Mouse (Mus musculus) limb, embryonic 13.5 days (tissue): Measurements from ENCODE around the gene Sh3bp1. TPM values are rescaled to one million over a fixed set of nuclear protein-coding genes. Genes with fewer than 3 reads are reported as not detected.

Experiments used
- ATAC-seq: fragments of 200-750 bp; cut with Nextera tagmentation; 2 replicates; pipeline ENCODE4 v1.8.0; 2017; ENCODE audit warnings: low read depth, moderate number of reproducible peaks, moderate TSS enrichment; ENCODE audit not compliant: low FRiP score
- H3K27ac ChIP-seq: fragments of 300-500 bp; sonication (generic); 2 replicates; pipeline ENCODE4 v1.5.1; 2015; ENCODE audit warnings: inconsistent platforms, mild to moderate bottlenecking, moderate library complexity
- H3K27me3 ChIP-seq: fragments of 300-500 bp; sonication (generic); 2 replicates; pipeline ENCODE4 v1.6.1; 2015; ENCODE audit warnings: mild to moderate bottlenecking, inconsistent platforms
- H3K36me3 ChIP-seq: fragments of 300-500 bp; sonication (generic); 2 replicates; pipeline ENCODE4 v1.6.1; 2015; ENCODE audit warnings: inconsistent platforms, mild to moderate bottlenecking, moderate library complexity
- H3K4me1 ChIP-seq: fragments of 300-500 bp; sonication (generic); 2 replicates; pipeline ENCODE4 v1.6.1; 2015; ENCODE audit warnings: inconsistent platforms
- H3K4me2 ChIP-seq: fragments of 300-500 bp; sonication (generic); replicated peaks from 2 replicates; pipeline ENCODE4 v1.6.1; 2015; ENCODE audit warnings: inconsistent platforms, mild to moderate bottlenecking, moderate library complexity
- H3K4me3 ChIP-seq: fragments of 300-500 bp; sonication (generic); 2 replicates; pipeline ENCODE4 v1.5.1; 2015; ENCODE audit warnings: moderate library complexity, mild to moderate bottlenecking, inconsistent platforms
- H3K9ac ChIP-seq: fragments of 300-500 bp; sonication (generic); 2 replicates; pipeline ENCODE4 v1.6.1; 2015; ENCODE audit warnings: mild to moderate bottlenecking, inconsistent platforms
- H3K9me3 ChIP-seq: fragments of 300-500 bp; sonication (generic); 2 replicates; pipeline ENCODE4 v1.6.1; 2016; ENCODE audit warnings: inconsistent platforms
- WGBS: fragments of 180-500 bp; shearing (Covaris S2); methylation state at CpG from one replicate; pipeline ENCODE4 v1.1.7; 2015; 5-methylcytosine and 5-hydroxymethylcytosine counted together
- polyA plus RNA-seq: library from polyadenylated mRNA; unstranded; fragments of >200 nt; fragmentation: Nextera tagmentation; extraction: Ambion mirVana; gene quantifications from 2 replicates; pipeline ENCODE4 v1.2.1, GENCODE M21; 2015

Sh3bp1 gene
- polyA plus RNA-seq, 1 experiment from 2014 or later = 51.3 TPM

DNA sequence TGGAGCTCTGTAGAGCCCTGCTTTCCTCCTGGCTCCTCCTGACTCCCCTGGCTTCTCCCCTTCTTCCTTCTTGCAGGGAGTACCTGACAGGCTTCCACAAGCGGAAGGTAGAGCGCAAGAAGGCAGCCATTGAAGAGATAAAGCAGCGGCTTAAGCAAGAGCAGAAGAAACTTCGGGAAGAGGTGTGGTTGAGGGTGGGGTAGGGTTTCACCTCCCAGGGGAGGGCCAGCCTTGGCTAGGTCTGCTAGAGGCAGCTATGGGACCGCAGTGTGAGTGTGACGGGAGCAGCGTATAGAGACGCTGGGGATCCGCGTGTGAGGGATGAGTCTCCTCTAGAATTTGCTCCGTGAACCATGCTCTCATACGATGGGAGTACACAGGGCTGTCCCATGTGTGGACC lies 36.8 kb downstream of the Sh3bp1 start:
- peak overlapping the region; percentile 82 for H3K4me2 ChIP-seq
- ATAC-seq = no peak
- no peaks in the 10 kb centered on the region for H3K9me3 ChIP-seq
- H3K27ac ChIP-seq = no peak overlapping the region
- H3K4me3 ChIP-seq = 0 out of 2 replicates have a peak overlapping the region, but pooled peaks have one; percentile 68
- no peaks in the 10 kb centered on the region for H3K27me3 ChIP-seq
- 90% methylated on average over 12 of the region's 12 CpGs for WGBS
- peaks cover 14% of the 10 kb centered on the region for H3K4me1 ChIP-seq
- H3K36me3 ChIP-seq = peaks cover 50% of the 10 kb centered on the region
- peak overlapping the region; percentile 76; the same call in 1 of the 2 replicates for H3K9ac ChIP-seq

DNA sequence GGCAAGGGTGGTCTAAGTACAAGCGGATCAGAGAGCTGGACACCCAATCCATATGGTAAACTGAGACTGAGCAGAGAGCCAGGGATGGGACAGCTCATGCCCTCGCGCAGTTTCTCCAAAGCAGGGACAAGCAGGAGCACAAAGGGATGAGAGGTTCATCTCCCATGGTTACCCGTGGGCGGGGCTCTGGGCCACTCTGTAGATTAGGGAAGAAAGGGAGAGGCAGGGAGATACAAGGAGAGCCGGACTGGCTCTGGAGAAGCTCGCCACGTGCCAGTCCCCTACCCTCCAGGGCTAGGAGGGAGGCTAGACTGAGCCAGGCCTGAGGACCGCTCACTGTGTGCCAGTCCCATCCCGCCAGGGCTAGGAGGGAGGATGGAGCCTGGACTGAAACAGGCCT lies 37.7 kb downstream of the Sh3bp1 start:
- WGBS = 88% methylated on average over 10 of the region's 10 CpGs
- no peak overlapping the region for H3K4me2 ChIP-seq
- ATAC-seq = no peak
- peaks cover 14% of the 10 kb centered on the region for H3K4me1 ChIP-seq
- no peak overlapping the region for H3K9ac ChIP-seq
- H3K27ac ChIP-seq = no peak overlapping the region
- H3K4me3 ChIP-seq = no peak overlapping the region
- H3K36me3 ChIP-seq = peaks cover 57% of the 10 kb centered on the region
- H3K27me3 ChIP-seq = no peaks in the 10 kb centered on the region
- no peaks in the 10 kb centered on the region for H3K9me3 ChIP-seq

DNA sequence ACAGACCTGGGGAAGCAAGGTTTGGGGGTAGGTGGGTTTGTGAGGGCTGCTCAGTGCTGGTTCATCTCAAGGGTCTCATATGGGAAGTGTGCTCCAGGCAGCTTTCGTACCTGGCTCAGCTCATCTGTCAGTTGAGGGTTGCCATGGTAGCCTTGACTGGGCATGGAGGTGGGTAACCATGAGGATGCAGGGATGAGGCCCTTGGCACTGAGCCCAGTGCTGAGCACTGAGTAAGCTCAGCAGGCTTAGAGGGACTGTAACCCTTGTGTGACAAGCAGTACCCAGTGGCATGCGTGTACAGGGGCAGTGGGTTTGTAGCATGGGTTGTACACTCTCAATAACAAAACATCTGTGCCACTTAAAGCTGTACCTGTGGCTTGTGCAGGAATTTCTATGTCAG lies 38.4 kb downstream of the Sh3bp1 start:
- WGBS = 91% methylated on average over 2 of the region's 2 CpGs
- Histone ChIP-seq H3K4me1 (peaks cover 17% of the 10 kb centered on the region), H3K9ac (no peak overlapping the region), H3K9me3 (no peaks in the 10 kb centered on the region), H3K27me3 (no peaks in the 10 kb centered on the region), H3K36me3 (peaks cover 57% of the 10 kb centered on the region), H3K27ac (no peak overlapping the region), H3K4me3 (no peak overlapping the region), H3K4me2 (no peak overlapping the region)
- ATAC-seq = no peak

DNA sequence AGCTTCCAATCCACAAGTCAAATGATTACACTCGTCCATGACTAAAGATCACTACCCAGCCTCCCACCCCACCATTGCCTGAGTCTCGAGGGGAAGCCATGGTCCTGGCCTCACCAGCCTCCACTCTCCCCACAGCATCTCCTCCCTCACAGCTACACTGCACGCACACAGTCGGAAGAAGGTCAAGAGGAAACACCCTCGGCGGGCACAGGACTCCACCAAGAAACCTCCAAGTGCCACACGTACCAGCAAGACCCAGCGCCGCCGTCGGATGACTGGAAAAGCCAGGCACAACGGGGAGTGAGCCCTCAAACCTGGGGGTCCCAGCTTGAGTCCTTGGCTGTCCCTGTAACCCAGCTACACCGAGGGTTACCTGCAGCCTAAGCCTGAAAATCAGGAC lies 40.8 kb downstream of the Sh3bp1 start:
- 93% methylated on average over 13 of the region's 13 CpGs for WGBS
- Histone ChIP-seq H3K9ac (no peak overlapping the region), H3K9me3 (no peaks in the 10 kb centered on the region), H3K4me3 (no peak overlapping the region), H3K27me3 (no peaks in the 10 kb centered on the region), H3K27ac (no peak overlapping the region), H3K36me3 (peaks cover 57% of the 10 kb centered on the region), H3K4me1 (peaks cover 14% of the 10 kb centered on the region), H3K4me2 (no peak overlapping the region)
- no peak for ATAC-seq

DNA sequence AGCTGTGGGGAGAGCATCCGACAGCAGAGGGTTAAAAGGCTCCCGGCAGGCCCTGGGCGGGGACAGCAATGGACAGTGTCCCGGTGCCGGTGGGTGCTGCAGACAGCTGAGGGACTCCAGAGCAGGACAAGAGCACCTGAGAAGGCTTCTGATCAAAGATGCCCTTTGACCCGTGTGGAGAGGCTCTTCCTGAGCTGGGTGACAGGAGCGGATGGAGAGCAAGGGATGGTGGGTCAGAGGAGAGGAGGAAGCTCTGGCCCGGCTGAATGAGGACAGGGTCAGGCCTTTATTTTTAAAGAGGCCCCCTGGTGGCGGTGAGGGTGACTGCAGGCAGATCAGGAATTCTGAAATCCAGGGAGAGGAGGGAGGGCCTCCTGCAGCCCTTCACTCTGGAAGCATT lies 43.1 kb downstream of the Sh3bp1 start:
- no peaks in the 10 kb centered on the region for H3K9me3 ChIP-seq
- H3K4me3 ChIP-seq = peak overlapping the region; percentile 38
- 4% methylated on average over 9 of the region's 9 CpGs for WGBS
- H3K4me1 ChIP-seq = peaks cover 8% of the 10 kb centered on the region
- peaks cover 44% of the 10 kb centered on the region for H3K36me3 ChIP-seq
- peak; percentile 59; the same call in 1 of the 2 replicates for ATAC-seq
- no peaks in the 10 kb centered on the region for H3K27me3 ChIP-seq
- peak overlapping the region; percentile 3; the same call in 1 of the 2 replicates for H3K27ac ChIP-seq
- peak overlapping the region; percentile 62 for H3K9ac ChIP-seq
- peak overlapping the region; percentile 62 for H3K4me2 ChIP-seq

DNA sequence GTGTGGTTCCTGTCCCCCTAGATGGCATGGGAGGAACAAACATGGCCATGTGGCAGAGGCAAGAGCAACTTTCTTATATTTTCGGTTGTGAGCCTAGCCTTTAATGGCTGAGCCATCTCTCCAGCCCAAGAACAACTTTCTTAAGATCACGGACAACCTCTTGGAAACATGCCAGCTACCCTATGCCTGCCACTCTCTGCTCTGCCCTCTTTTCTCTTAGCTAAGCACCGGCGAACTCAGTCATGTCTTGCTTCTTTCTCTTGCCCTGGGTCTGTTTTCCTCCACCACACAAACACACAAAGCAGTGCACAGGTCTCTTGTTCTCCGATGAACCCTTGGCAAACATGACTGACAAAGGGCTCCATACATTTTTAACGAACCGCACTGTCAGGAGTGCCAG lies 46.7 kb downstream of the Sh3bp1 start:
- Histone ChIP-seq H3K36me3 (peaks cover 9% of the 10 kb centered on the region), H3K27me3 (no peaks in the 10 kb centered on the region), H3K4me1 (peaks cover 23% of the 10 kb centered on the region), H3K9ac (no peak overlapping the region), H3K27ac (no peak overlapping the region), H3K9me3 (no peaks in the 10 kb centered on the region), H3K4me3 (no peak overlapping the region), H3K4me2 (no peak overlapping the region)
- WGBS = 82% methylated on average over 7 of the region's 7 CpGs
- no peak for ATAC-seq

DNA sequence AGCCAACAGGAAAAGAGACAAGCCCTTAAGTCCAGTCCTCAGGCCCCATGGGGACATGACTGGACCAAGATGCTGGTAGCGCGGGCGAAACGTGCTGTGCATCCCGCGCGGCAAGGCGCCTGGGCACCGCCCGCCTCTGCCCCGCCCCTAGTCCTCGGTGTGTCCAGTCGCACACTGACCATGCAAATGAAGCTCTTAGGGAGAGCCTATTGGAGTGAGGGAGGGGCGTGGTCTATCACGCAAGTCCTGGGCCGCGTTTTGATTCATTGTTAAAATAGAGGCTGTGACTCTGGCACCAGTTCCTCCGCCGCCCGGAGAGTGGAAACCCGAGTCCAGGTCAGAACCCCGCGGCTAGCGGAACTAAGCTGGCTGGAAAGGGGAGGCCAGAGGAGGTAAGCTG lies 48.1 kb downstream of the Sh3bp1 start, which contains the start of gene Triobp:
TSS of gene Triobp (plus strand) at position 68 of the 400 bp plus-strand sequence.
- H3K4me3 ChIP-seq = peak within 1 kb of the TSS; percentile 55
- no peaks in the 10 kb centered on the region for H3K9me3 ChIP-seq
- peak; percentile 97 for ATAC-seq
- H3K36me3 ChIP-seq = peaks cover 11% of the 10 kb centered on the region
- 0% methylated on average over 24 of the region's 24 CpGs for WGBS
- no peaks in the 10 kb centered on the region for H3K27me3 ChIP-seq
- peak within 1 kb of the TSS; percentile 69 for H3K9ac ChIP-seq
- H3K27ac ChIP-seq = peak within 1 kb of the TSS; percentile 34; the same call in 1 of the 2 replicates
- H3K4me2 ChIP-seq = peak within 1 kb of the TSS; percentile 79
- peaks cover 20% of the 10 kb centered on the region for H3K4me1 ChIP-seq

DNA sequence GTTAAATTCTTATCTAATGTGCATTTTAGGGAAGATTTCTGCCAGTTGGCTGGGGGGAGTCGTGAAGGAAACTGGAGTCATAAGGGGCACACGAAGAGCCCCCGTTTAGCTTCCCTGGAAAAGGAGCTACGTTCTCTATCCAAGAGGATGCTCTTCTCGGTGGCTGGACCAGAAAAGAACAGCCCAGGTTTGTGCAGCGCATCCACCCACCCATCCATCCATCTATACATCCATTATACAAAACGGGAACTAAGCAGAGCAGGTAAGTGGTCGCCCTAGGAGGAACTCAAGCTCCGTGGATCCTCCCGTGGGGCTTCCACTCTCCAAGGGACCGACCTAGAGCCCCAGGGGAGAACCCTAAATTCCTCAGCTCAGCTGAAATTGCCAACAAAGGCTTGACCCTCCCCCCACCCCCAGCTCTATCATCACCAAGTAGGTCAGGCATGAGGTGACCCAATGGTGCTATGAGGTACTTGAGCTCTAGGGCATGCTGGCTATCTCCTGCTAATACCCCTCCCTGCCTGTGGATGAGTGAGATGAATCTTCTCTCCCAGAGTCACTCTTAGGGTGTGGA lies 48.7 kb downstream of the Sh3bp1 start:
- H3K9ac ChIP-seq = peak overlapping the region; percentile 69
- 4% methylated on average over 11 of the region's 11 CpGs for WGBS

DNA sequence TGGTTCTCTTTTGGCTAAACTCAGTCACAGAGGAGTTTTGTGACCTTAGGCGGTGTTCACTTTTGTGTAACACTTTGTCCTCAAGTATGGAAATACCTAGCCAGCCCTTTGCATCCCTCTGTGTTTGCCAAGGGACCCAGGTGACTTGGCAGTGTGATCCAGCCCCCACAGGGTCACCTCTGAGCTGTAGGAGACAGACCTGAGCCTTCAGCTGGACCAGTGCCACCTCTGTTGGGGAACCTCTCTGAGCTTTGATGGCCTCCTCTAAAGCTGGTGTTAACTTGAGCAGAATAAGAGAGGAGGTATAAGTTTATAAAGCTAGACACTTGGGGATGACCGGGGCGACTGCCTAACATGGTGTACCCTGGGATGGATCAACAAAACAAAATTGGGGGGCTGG lies 49.3 kb downstream of the Sh3bp1 start:
- H3K27ac ChIP-seq = no peak overlapping the region
- no peaks in the 10 kb centered on the region for H3K27me3 ChIP-seq
- H3K4me1 ChIP-seq = peaks cover 20% of the 10 kb centered on the region
- 97% methylated on average over 3 of the region's 3 CpGs for WGBS
- no peak for ATAC-seq
- H3K9ac ChIP-seq = peak overlapping the region; percentile 69; the same call in 1 of the 2 replicates
- peaks cover 21% of the 10 kb centered on the region for H3K36me3 ChIP-seq
- H3K4me3 ChIP-seq = peak overlapping the region; percentile 55; the same call in 1 of the 2 replicates
- H3K4me2 ChIP-seq = peak overlapping the region; percentile 79
- H3K9me3 ChIP-seq = no peaks in the 10 kb centered on the region

More for the DNA sequence above, 48.7 kb downstream of the Sh3bp1 start:
- peak overlapping the region; percentile 55 for H3K4me3 ChIP-seq
- peak overlapping the region; percentile 79 for H3K4me2 ChIP-seq
- ATAC-seq = no peak
- H3K9me3 ChIP-seq = no peaks in the 10 kb centered on the region
- H3K27ac ChIP-seq = peak overlapping the region; percentile 34; the same call in 1 of the 2 replicates
- peaks cover 15% of the 10 kb centered on the region for H3K36me3 ChIP-seq
- H3K4me1 ChIP-seq = peaks cover 20% of the 10 kb centered on the region
- no peaks in the 10 kb centered on the region for H3K27me3 ChIP-seq

DNA sequence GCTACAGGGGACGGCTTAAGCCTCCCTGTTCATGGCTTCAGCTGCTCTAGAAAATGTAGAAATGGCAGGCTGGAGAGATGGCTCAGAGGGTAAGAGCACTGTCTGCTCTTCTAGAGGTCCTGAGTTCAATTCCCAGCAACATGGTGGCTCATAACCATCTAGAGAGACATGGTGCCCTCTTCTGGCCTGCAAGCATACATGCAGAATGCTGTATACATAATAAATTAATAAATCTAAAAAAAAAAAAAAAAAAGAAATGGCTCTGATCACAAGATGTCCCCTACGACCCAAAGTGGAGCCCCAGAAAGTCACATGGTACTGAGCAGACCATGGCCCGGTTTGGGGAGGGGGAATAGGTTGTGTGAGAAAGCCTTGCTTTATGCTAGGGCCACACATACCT lies 56.1 kb downstream of the Sh3bp1 start:
- Histone ChIP-seq H3K27me3 (no peaks in the 10 kb centered on the region), H3K4me2 (no peak overlapping the region), H3K36me3 (peaks cover 63% of the 10 kb centered on the region), H3K9ac (no peak overlapping the region), H3K4me3 (no peak overlapping the region), H3K27ac (no peak overlapping the region), H3K4me1 (peaks cover 16% of the 10 kb centered on the region), H3K9me3 (no peaks in the 10 kb centered on the region)
- 72% methylated on average over 3 of the region's 3 CpGs for WGBS
- no peak for ATAC-seq

DNA sequence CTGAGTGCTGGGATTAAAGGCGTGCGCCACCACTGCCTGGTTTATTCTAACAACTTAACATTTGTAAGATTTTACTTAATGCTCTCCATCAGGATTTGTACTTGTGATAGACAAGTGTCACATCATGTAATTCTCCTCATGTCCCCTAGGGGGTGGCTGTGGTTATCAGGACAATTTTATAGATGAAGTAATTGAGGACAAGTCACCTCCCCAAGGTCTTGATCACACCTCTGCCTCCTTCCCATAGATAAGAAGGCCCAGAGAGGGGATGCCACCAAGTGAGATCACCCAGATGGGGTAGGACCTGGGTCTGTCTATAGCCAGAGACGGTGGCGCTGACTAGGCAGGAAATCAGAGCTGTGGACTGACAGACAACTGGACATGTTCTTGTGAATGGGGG lies 56.8 kb downstream of the Sh3bp1 start:
- Histone ChIP-seq H3K4me1 (peaks cover 16% of the 10 kb centered on the region), H3K27ac (no peak overlapping the region), H3K4me3 (no peak overlapping the region), H3K4me2 (no peak overlapping the region), H3K36me3 (peaks cover 68% of the 10 kb centered on the region), H3K9me3 (no peaks in the 10 kb centered on the region), H3K9ac (no peak overlapping the region), H3K27me3 (no peaks in the 10 kb centered on the region)
- ATAC-seq = no peak
- WGBS = 79% methylated on average over 4 of the region's 4 CpGs

DNA sequence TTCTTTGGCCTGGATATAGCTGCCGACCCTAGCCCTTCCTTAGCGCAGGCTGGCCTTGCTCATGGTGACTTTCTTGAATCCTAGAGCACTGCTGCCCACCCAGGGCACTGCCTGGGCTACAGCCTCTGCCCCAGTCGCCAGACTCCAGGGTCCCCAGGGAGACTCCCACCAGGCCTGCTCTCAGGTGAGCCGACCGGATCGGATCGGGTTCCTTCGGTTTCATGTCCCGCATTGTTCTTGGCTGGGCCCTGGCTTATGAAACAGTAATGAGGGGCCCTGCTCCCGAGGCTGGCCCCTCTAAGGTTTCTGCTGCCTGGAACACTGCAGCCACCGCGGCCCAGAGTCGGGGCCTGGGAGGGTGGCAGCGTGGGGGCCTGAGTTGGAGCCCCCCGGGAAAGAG lies 57.5 kb downstream of the Sh3bp1 start:
- H3K9me3 ChIP-seq = no peaks in the 10 kb centered on the region
- peaks cover 16% of the 10 kb centered on the region for H3K4me1 ChIP-seq
- peak overlapping the region; percentile 32; the same call in 1 of the 2 replicates for H3K4me2 ChIP-seq
- H3K27ac ChIP-seq = peak overlapping the region; percentile 58; the same call in 1 of the 2 replicates
- WGBS = 44% methylated on average over 15 of the region's 15 CpGs
- 0 out of 2 replicates have a peak, but pooled peaks have one; percentile 12 for ATAC-seq
- H3K27me3 ChIP-seq = no peaks in the 10 kb centered on the region
- H3K9ac ChIP-seq = peak overlapping the region; percentile 48
- H3K36me3 ChIP-seq = peaks cover 70% of the 10 kb centered on the region
- no peak overlapping the region for H3K4me3 ChIP-seq

DNA sequence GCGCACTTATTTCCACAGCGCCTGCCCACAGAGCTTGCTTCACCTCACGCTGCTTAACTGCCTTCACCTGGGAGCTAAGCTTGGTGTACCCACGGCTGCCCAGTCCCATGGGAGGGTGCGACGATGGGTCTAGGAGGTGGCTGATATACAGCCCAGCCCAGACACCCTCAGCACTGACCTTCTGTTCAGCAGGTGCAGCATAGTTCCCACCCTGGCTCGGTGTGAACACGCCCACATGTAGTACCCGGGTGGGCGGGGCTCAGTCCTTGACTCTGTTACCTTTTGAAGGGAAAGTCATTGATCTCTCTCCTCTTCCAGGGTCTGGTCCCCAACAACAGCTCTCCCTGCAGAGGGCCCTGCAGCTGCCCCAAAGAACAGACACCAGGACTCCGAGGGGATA lies 60.0 kb downstream of the Sh3bp1 start:
- Histone ChIP-seq H3K9ac (no peak overlapping the region), H3K27me3 (no peaks in the 10 kb centered on the region), H3K36me3 (peaks cover 54% of the 10 kb centered on the region), H3K4me2 (no peak overlapping the region), H3K27ac (no peak overlapping the region), H3K9me3 (no peaks in the 10 kb centered on the region), H3K4me3 (no peak overlapping the region), H3K4me1 (peaks cover 28% of the 10 kb centered on the region)
- ATAC-seq = no peak
- WGBS = 83% methylated on average over 11 of the region's 11 CpGs
